In genomic region chr11:64172926-64173325, GRCm38 (mm10) we compare ENCODE assay signal across 25 mouse cellular contexts.
A peak's percentile ranks its signal among the peaks of the same experiment; 100 is the strongest.
DNase-seq lines count a peak whose midpoint lies in the region; ATAC-seq and TF ChIP-seq lines count a peak whose summit lies in the region.
"Had no signal": no experiment of that assay in that cellular context is flagged by ENCODE, and none has a peak within 500 bp of the region (broad histone marks: within the 10 kb centered on the region; RNA-seq: fewer than 3 reads in every experiment).

No protein-coding gene starts in this region.

- H3K27ac ChIP-seq in hindbrain, embryonic 11.5 days (ENCODE audit: low read depth, low read length): no peak overlapping the region
- no peak overlapping the region for H3K27ac ChIP-seq in hindbrain, embryonic 13.5 days
- no peak overlapping the region for H3K27ac ChIP-seq in midbrain, embryonic 11.5 days (ENCODE audit: low read depth, low read length)
- no peak overlapping the region for H3K27ac ChIP-seq in midbrain, embryonic 15.5 days
- H3K27ac ChIP-seq in midbrain, postnatal 0 days (ENCODE audit: low read depth, low read length): no peak overlapping the region
- H3K27ac ChIP-seq: embryonic facial prominence, embryonic 12.5 days; heart, embryonic 13.5 days; kidney, postnatal 0 days; liver, embryonic 15.5 days; midbrain, embryonic 12.5 days; neural tube, embryonic 13.5 days had no signal

- H3K9ac ChIP-seq in hindbrain, embryonic 11.5 days (ENCODE audit: low read depth, low read length): no peak overlapping the region
- no peak overlapping the region for H3K9ac ChIP-seq in hindbrain, embryonic 13.5 days
- no peak overlapping the region for H3K9ac ChIP-seq in midbrain, embryonic 11.5 days (ENCODE audit: low read length)
- no peak overlapping the region for H3K9ac ChIP-seq in midbrain, embryonic 15.5 days
- no peak overlapping the region for H3K9ac ChIP-seq in midbrain, postnatal 0 days (replicated peaks; ENCODE audit: low read length, poor library complexity, severe bottlenecking)
- H3K9ac ChIP-seq: embryonic facial prominence, embryonic 12.5 days; heart, embryonic 13.5 days; limb, embryonic 12.5 days; liver, embryonic 15.5 days; lung, embryonic 14.5 days; midbrain, embryonic 12.5 days; neural tube, embryonic 13.5 days had no signal

- 63% methylated on average over 5 of the region's 5 CpGs for WGBS in hindbrain, embryonic 11.5 days
- WGBS in hindbrain, embryonic 13.5 days: 50% methylated on average over 5 of the region's 5 CpGs
- WGBS in midbrain, embryonic 11.5 days: 60% methylated on average over 5 of the region's 5 CpGs
- 52% methylated on average over 5 of the region's 5 CpGs for WGBS in midbrain, embryonic 15.5 days
- 54% methylated on average over 5 of the region's 5 CpGs for WGBS in midbrain, postnatal 0 days

- TF ChIP-seq CTCF in midbrain, postnatal 0 days (IDR thresholded peaks at IDR 0.05): no peak

- H3K4me3 ChIP-seq in hindbrain, embryonic 11.5 days (ENCODE audit: low read depth, low read length): no peak overlapping the region
- H3K4me3 ChIP-seq in hindbrain, embryonic 13.5 days: no peak overlapping the region
- no peak overlapping the region for H3K4me3 ChIP-seq in midbrain, embryonic 11.5 days (ENCODE audit: low read depth, low read length)
- no peak overlapping the region for H3K4me3 ChIP-seq in midbrain, embryonic 15.5 days
- H3K4me3 ChIP-seq in midbrain, postnatal 0 days (ENCODE audit: low read depth, low read length): no peak overlapping the region
- H3K4me3 ChIP-seq: embryonic facial prominence, embryonic 12.5 days; heart, embryonic 13.5 days; limb, embryonic 12.5 days; liver, embryonic 15.5 days; midbrain, embryonic 12.5 days; myocyte; neural tube, embryonic 13.5 days had no signal

- H3K9me3 ChIP-seq in hindbrain, embryonic 11.5 days (ENCODE audit: control insufficient read depth, low read length): no peaks in the 10 kb centered on the region
- H3K9me3 ChIP-seq in hindbrain, embryonic 13.5 days: no peaks in the 10 kb centered on the region
- H3K9me3 ChIP-seq in midbrain, embryonic 11.5 days (ENCODE audit: control insufficient read depth, low read length): no peaks in the 10 kb centered on the region
- no peaks in the 10 kb centered on the region for H3K9me3 ChIP-seq in midbrain, embryonic 15.5 days
- no peaks in the 10 kb centered on the region for H3K9me3 ChIP-seq in midbrain, postnatal 0 days (ENCODE audit: low read length)
- H3K9me3 ChIP-seq: embryonic facial prominence, embryonic 12.5 days; heart, embryonic 13.5 days; limb, embryonic 12.5 days; liver, embryonic 15.5 days; midbrain, embryonic 12.5 days; neural tube, embryonic 13.5 days had no signal

- no peaks in the 10 kb centered on the region for H3K4me1 ChIP-seq in hindbrain, embryonic 11.5 days (replicated peaks; ENCODE audit: control insufficient read depth, insufficient read depth, low read length)
- peaks cover 8% of the 10 kb centered on the region; the same call in 1 of the 2 replicates for H3K4me1 ChIP-seq in hindbrain, embryonic 13.5 days (replicated peaks)
- H3K4me1 ChIP-seq in midbrain, embryonic 11.5 days (ENCODE audit: control insufficient read depth, insufficient read depth, low read length): no peaks in the 10 kb centered on the region
- H3K4me1 ChIP-seq in midbrain, embryonic 15.5 days: no peaks in the 10 kb centered on the region
- H3K4me1 ChIP-seq in midbrain, postnatal 0 days (ENCODE audit: insufficient read depth, low read length): no peaks in the 10 kb centered on the region
- H3K4me1 ChIP-seq: liver, embryonic 15.5 days; neural tube, embryonic 13.5 days had no signal

- no peak overlapping the region for H3K4me2 ChIP-seq in hindbrain, embryonic 11.5 days (replicated peaks; ENCODE audit: low read depth, low read length)
- H3K4me2 ChIP-seq in hindbrain, embryonic 13.5 days: no peak overlapping the region
- H3K4me2 ChIP-seq in midbrain, embryonic 11.5 days: no peak overlapping the region
- no peak overlapping the region for H3K4me2 ChIP-seq in midbrain, embryonic 15.5 days
- no peak overlapping the region for H3K4me2 ChIP-seq in midbrain, postnatal 0 days (ENCODE audit: low read depth, low read length, poor library complexity, severe bottlenecking)
- H3K4me2 ChIP-seq: embryonic facial prominence, embryonic 12.5 days; heart, embryonic 13.5 days; limb, embryonic 12.5 days; liver, embryonic 15.5 days; lung, embryonic 14.5 days; midbrain, embryonic 12.5 days; neural tube, embryonic 13.5 days had no signal

- no peak for ATAC-seq in hindbrain, embryonic 11.5 days (ENCODE audit: low FRiP score)
- ATAC-seq in hindbrain, embryonic 13.5 days (ENCODE audit: low FRiP score): no peak
- ATAC-seq in midbrain, embryonic 11.5 days (ENCODE audit: low FRiP score): no peak
- ATAC-seq in midbrain, embryonic 15.5 days (replicated peaks): no peak
- no peak for ATAC-seq in midbrain, postnatal 0 days (ENCODE audit: low FRiP score)
- ATAC-seq: intestine, embryonic 16.5 days had no signal

- no peaks in the 10 kb centered on the region for H3K36me3 ChIP-seq in hindbrain, embryonic 11.5 days (ENCODE audit: control insufficient read depth, insufficient read depth, low read length)
- no peaks in the 10 kb centered on the region for H3K36me3 ChIP-seq in hindbrain, embryonic 13.5 days
- H3K36me3 ChIP-seq in midbrain, embryonic 11.5 days (ENCODE audit: control insufficient read depth, insufficient read depth, low read length): no peaks in the 10 kb centered on the region
- H3K36me3 ChIP-seq in midbrain, embryonic 15.5 days (replicated peaks): no peaks in the 10 kb centered on the region
- H3K36me3 ChIP-seq in midbrain, postnatal 0 days (ENCODE audit: insufficient read depth, low read length): no peaks in the 10 kb centered on the region
- H3K36me3 ChIP-seq: embryonic facial prominence, embryonic 12.5 days; heart, embryonic 13.5 days; limb, embryonic 12.5 days; liver, embryonic 15.5 days; midbrain, embryonic 12.5 days; neural tube, embryonic 13.5 days had no signal

- DNase-seq in hindbrain, embryonic 11.5 days (ENCODE audit: low spot score): peak; percentile 30
- peak; percentile 85 for DNase-seq in midbrain, embryonic 11.5 days (ENCODE audit: low spot score, missing footprints)
- DNase-seq in midbrain, postnatal 0 days (ENCODE audit: low spot score): peak; percentile 35
- peak; percentile 13 for DNase-seq in retina, postnatal 1 day
- DNase-seq: adrenal gland, postnatal 25 days; B cell, adult 2 months; embryo, embryonic 11 days; gastrocnemius, postnatal 10 days; kidney, adult 8-10 months; kidney, postnatal 4 days; lung, embryonic 14.5 days; lung, postnatal 14 days; thymus, adult 2 months; thymus, postnatal 36 days had no signal

- H3K27me3 ChIP-seq in hindbrain, embryonic 11.5 days (ENCODE audit: control insufficient read depth, insufficient read depth, low read length): no peaks in the 10 kb centered on the region
- no peaks in the 10 kb centered on the region for H3K27me3 ChIP-seq in hindbrain, embryonic 13.5 days
- no peaks in the 10 kb centered on the region for H3K27me3 ChIP-seq in midbrain, embryonic 11.5 days (ENCODE audit: control insufficient read depth, insufficient read depth, low read length)
- no peaks in the 10 kb centered on the region for H3K27me3 ChIP-seq in midbrain, embryonic 15.5 days (replicated peaks)
- no peaks in the 10 kb centered on the region for H3K27me3 ChIP-seq in midbrain, postnatal 0 days (ENCODE audit: insufficient read depth, low read length)
- H3K27me3 ChIP-seq: embryonic facial prominence, embryonic 12.5 days; liver, embryonic 15.5 days; midbrain, embryonic 12.5 days; neural tube, embryonic 13.5 days had no signal

Comparison
In these comparisons a context has a peak if more than half of its experiments do, and no peak if none do; other contexts are left out.
1. DNase-seq: peak in every context shown above with its lines; median percentile 85 in midbrain, embryonic 11.5 days; 35 in midbrain, postnatal 0 days; 30 in hindbrain, embryonic 11.5 days; 13 in retina, postnatal 1 day.